Mouse (Mus musculus): Measurements from ENCODE around the gene Rsad1.

The Rsad1 gene

GRCm38 (mm10) chr11:94548888-94549690 lies at the start of gene Rsad1:
TSS of gene Rsad1 (minus strand) at chr11:94549255.
- peak; percentile 96 for DNase-seq

- DNase-seq: no peak
Measured at GRCm38 (mm10) chr11:94598437-94599120, 49.5 kb upstream of the Rsad1 start.

GRCm38 (mm10) chr11:94597319-94597718 lies 48.3 kb upstream of the Rsad1 start:
- no peak for DNase-seq

- DNase-seq: no peak
Measured at GRCm38 (mm10) chr11:94596311-94596852, 47.3 kb upstream of the Rsad1 start.

- no peak for DNase-seq
Measured at GRCm38 (mm10) chr11:94587511-94587910, 38.5 kb upstream of the Rsad1 start.

GRCm38 (mm10) chr11:94585091-94585490 lies 36.0 kb upstream of the Rsad1 start:
- no peak for DNase-seq

GRCm38 (mm10) chr11:94580111-94580740 lies 31.2 kb upstream of the Rsad1 start:
- no peak for DNase-seq

- peak; percentile 23 for DNase-seq
Measured at GRCm38 (mm10) chr11:94576361-94576760, 27.3 kb upstream of the Rsad1 start.

- DNase-seq: no peak
Measured at GRCm38 (mm10) chr11:94575036-94575435, 26.0 kb upstream of the Rsad1 start.

- no peak for DNase-seq
Measured at GRCm38 (mm10) chr11:94574560-94574959, 25.5 kb upstream of the Rsad1 start.

GRCm38 (mm10) chr11:94571850-94572249 lies 22.8 kb upstream of the Rsad1 start:
- DNase-seq: no peak

GRCm38 (mm10) chr11:94570612-94571011 lies 21.6 kb upstream of the Rsad1 start:
- DNase-seq: no peak

GRCm38 (mm10) chr11:94567326-94567725 lies 18.3 kb upstream of the Rsad1 start:
- DNase-seq: no peak

GRCm38 (mm10) chr11:94566534-94566933 lies 17.5 kb upstream of the Rsad1 start:
- DNase-seq: no peak

GRCm38 (mm10) chr11:94565151-94565479 lies 16.1 kb upstream of the Rsad1 start:
- no peak for DNase-seq

- no peak for DNase-seq
Measured at GRCm38 (mm10) chr11:94564437-94565150, 15.5 kb upstream of the Rsad1 start, which contains the start of gene Chad. TSS of gene Chad (plus strand) at chr11:94565047.

- DNase-seq: no peak
Measured at GRCm38 (mm10) chr11:94563821-94564220, 14.8 kb upstream of the Rsad1 start.

- DNase-seq: no peak
Measured at GRCm38 (mm10) chr11:94563383-94563782, 14.3 kb upstream of the Rsad1 start.

GRCm38 (mm10) chr11:94558226-94558625 lies 9.2 kb upstream of the Rsad1 start:
- DNase-seq: no peak

- DNase-seq: peak; percentile 36
Measured at GRCm38 (mm10) chr11:94550442-94550744, 1.3 kb upstream of the Rsad1 start.

GRCm38 (mm10) chr11:94549691-94550441 lies 811 bp upstream of the Rsad1 start:
- no peak for DNase-seq

GRCm38 (mm10) chr11:94548041-94548784 lies 842 bp downstream of the Rsad1 start:
- peak; percentile 78 for DNase-seq
